Mouse (Mus musculus) urinary bladder, postnatal 25 days (tissue): ENCODE data around the gene Ptprm.

ENCODE experiments used
- DNase-seq: peaks from one replicate; pipeline ENCODE4 v3.0.0; 2022; ENCODE audit warnings: low spot score

Gene Ptprm

DNA sequence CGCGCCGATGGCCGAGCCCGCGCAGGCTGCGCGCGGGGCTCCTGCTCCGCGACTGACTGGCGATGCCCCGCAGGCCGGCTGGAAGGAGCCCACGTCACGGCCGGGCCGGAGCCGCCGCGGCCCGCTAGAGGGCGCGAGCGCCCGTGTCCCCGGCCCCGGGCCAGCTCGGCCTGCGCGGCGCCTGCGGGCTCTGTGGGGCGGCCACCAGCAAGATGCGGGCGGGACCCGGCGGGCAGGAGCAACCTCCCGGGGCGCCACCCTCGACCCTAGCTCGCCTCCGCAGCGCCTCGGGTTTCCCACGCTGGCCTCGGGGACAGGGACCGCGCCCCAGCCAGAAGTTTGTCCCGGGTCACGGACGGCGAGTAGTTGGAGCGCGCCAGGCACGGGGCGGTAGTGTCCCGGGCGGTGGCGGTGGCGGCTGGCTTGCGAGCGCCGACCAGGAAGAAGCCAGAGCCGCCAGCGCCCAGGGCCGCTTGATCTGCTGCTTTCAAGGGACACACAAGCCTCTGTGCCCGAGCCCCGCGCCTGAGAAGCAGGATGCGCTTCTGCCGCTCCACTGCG, at the start of gene Ptprm:
Gene Ptprm (minus strand): TSS at position 7 of the 561 bp plus-strand sequence.
- peak; percentile 74 for DNase-seq

GRCm38 (mm10) chr17:67396205-67396604, 41.9 kb upstream of the Ptprm start:
- DNase-seq, result no peak

DNA sequence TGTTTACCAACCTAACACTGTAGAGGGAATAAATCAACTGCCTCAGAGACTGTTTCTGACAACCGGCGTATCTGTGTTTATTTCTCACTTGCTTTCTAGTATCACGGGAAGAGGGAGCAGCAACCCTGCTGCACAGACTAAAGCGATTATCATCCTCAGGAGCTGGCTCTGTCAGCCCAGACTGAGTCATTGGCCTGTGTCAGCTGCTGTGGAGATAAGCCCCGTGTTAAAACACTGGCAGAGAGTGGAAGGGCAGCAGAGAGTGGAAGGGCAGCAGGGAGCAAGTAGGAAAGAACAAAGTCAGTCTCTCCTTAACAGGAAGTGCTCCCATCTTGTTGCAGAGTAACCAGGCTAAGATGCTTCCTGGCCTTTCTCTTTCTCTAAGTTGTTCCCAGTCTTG, 36.6 kb upstream of the Ptprm start:
- DNase-seq, result no peak

DNA sequence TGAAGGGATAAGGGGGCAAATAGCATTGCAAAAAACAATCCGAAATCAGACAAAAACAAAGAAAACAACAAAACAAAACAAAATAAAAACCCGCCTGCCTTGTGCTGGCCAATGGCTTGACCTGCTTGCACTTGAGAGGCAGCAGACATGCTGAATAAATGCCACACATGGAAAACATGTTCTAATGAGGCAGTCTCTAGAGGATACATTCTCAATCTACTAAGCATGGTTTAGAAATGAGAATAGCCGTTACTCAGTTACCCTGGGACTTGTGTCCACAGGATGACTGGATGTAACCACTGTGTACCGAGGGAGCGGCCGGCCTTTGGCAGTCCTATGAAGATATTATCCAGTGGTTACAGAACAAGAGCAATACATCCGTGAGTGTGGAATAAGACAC, 33.9 kb upstream of the Ptprm start:
- no peak for DNase-seq

GRCm38 (mm10) chr17:67385286-67385685, 31.0 kb upstream of the Ptprm start:
- no peak for DNase-seq

DNA sequence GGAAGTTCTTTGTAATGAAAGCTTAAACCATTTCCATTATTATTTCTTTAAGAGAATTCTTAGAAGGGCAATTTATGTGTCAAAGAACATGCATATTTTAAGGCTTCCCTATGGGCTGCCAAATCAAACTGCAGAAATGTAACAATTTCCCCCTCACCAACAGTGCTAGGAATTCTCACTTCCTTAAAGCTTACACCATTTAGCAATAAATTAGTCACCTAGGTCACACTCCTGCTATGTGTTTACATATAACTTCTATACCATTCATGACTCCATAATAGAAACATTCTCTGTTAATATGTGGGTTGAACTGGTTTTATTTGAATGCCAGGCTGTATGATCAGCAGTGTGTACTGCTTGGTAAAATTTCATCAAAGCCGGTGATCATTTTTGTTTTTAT, 29.4 kb upstream of the Ptprm start:
- DNase-seq, result no peak

DNA sequence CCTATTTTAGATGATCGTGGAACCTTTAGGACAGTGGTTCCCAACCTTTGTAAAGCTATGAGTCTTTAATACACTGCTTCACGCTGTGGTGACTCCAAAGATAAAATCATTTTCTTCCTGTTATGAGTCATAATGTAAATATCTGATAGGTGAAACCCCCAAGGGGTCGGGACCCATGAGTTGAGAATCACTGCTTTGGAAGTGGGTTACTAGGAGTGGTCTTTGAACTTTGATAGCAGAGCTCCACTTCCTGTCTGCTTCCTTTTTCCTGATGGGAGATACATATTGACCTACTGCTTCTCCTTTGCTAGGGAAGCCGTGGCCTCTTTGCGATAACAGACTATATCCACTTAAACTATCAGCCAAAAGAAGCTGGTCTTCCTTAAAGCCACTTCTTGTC, 27.4 kb upstream of the Ptprm start:
- DNase-seq, result no peak

DNA sequence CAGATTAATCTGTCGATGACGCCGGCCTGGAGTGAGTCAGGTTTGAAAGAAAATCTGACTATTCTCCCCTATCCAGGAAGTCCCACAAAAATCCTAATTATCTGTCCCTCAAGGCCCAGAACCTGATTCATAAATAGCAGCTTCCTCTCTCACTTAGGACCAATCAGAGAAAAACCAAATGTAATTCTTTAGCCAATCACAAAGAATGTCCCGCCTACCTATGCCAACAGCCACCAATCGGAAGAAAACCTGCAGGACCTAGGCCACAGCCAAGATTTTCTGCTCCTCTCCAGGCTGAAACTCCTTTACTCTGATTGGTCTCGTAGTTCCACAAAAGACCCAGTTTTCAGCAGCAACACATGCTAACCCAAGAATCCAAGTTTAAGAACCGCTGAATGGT, 13.6 kb upstream of the Ptprm start:
- DNase-seq, result no peak

GRCm38 (mm10) chr17:67364491-67364890, 10.2 kb upstream of the Ptprm start:
- DNase-seq, result no peak

- DNase-seq, result no peak
Measured at GRCm38 (mm10) chr17:67363377-67364070, 9.3 kb upstream of the Ptprm start.

- no peak for DNase-seq
Measured at GRCm38 (mm10) chr17:67362131-67362530, 7.9 kb upstream of the Ptprm start.

DNA sequence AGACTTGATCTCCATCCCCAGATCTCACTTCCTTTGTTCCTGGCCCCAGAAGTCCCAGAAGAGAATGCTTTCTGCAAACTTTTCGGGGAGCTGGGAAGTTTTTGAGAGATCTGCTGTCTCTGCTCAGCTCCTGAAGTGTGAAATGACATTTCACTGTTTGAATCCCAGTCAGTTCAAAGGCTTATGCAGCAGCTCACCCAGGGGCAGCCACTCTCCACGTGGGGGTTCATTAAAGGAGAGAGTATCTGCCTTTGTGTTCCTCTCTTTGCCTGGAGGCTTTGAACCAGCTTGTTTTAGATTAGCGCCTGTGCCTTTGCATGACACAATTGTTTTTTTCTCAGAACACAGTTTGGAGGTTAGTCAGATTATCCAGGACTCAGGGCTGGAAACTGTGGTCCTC, 6.3 kb upstream of the Ptprm start:
- DNase-seq, result no peak

DNA sequence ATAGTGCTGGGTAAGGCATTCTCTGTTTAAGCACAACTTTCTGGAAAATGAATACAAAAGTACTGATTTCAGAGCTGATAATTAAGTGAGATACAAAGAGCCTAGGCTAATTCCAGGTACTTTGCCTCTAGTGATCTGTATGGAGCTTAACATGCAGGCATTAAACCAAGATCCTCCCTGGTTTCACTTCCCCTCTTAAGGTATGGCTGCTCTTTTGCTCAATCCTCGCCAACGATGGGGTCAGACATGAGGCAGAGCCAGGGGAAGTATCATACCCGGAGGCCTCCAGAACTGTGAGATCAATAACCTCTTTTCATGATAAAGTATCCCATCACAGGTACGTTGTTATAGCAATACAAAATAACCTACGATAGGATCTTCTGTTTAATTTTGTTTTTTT, 5.3 kb upstream of the Ptprm start:
- no peak for DNase-seq

DNA sequence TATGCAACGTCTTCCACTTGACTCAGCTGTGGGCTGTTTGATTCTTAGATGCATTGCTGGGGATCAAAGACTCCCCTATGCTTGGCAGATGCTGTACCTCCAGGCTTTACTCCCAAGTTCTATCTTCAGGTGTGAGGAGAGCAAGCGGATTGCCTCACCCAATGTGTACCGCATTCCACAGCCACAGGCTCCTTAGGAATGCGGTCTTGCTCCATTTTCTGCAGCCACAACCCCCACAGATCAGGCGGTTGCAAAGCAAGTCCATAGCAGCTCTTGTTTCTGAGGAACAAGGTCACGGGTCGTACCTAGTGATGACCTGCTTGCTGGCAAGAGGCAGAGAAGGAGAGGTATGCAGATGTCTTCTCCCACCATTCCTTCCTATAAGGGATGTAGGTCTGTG, 4.3 kb upstream of the Ptprm start:
- DNase-seq, result no peak

DNA sequence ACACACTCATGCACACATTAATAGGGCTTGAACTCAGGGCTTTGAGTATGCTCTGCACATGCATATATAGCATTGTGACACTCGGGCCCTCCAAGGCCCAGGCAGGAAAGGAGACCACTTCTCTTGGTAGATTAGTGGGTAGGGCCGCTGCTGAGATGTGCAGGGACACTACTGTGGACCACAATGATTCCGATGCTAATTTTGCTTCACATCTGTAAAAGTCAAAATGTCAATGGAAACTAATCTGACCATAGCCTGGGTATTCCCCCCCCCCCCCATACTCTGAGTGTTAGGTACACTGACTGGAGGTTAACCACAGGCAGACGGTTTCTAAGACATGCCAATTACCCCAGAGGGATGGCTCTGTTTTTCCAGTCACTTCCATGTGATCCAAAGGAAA, 2.9 kb upstream of the Ptprm start:
- no peak for DNase-seq

DNA sequence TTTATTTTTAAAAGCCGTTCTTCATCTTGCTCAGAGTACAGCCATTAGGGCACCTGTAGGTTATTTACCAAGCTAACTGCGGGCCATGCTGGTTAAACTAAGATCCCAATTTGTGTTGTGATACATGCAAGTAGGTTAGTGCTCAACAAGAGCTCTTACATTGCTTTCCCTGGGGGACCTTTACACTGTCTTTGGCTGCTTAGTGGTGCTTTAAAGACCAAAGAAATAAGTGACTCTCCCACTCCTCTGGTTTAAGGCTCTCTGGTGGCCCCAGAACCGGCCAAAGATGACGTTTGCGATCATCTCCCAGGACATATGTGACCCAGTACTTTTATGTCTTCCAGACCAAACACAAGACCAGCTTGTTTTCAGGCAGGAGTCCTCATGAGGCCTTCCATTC, 994 bp upstream of the Ptprm start:
- DNase-seq, result no peak

DNA sequence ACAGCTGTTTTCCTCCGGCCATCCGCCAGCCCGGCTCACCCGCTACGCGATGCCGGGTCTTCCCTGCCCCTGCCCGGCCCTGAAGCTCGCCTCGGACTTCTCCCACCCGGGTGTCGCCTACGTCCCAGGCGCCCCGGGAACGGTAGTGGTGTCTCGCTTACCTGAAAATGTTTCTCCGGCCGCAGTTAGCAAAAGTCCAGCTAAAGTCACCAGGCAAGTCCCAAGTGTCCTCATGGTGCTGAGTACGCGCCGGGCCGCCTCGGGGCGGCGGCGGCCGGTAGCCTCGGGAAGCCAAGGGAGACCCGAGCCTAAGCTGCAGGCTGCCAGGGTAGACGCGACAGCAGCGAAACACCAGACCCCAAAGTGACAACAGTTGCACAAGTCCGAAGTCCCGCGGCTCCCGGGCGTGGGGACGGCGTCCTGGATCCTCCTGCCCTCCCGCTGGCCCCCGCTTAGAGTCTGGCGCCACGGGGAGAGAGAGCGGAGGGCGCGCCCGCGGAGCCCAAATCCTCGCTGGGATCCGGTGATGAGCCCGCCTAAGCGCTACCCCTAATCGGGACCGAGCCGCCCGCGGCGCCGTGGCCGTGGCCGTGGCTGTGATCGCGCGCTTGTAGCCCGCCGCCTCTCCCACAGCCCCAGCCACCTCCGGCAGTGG, 334 bp downstream of the Ptprm start:
- peak; percentile 49 for DNase-seq

DNA sequence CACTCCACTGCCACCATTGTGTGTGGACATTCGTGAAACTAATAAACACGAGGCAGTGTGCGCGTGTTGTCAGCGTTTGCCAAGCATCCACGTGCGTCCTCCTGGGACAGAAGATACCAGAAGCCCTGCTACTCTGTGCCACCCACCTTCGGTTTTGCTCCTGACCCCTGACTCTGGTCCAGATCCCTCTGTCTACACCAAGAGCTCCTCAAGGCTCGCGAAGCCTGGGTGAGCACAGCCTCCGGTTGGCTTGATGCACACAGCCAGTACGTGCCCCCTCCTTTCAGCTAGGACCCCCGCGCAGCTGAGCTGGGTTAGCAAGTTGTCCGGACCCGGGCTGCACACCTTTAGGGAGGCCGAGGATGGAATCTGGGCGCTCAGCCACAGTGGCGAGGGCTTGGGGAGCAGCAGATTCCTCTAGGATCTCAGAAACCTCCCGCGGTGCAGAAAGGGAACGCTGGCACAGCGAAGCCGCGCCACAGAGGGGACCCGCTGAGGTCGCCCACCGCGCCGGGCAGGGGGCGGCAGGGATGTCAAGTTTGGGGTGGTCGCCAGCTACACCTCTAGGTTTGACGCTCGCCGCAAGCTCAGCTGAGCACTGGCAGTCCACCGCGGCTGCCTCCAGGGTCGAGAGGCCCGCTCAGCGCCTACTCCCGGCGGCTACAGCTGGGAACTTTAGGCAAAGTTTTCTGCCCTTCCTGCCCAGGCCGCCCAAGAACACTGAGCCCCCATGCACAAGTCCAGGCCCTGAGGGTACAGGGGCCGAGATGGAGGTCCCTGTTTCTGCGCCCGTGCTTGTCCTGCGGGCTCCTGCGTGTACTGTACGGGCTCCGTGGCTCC, 1.1 kb downstream of the Ptprm start:
- DNase-seq, result peak; percentile 42

- no peak for DNase-seq
Measured at GRCm38 (mm10) chr17:67351423-67351822, 2.8 kb downstream of the Ptprm start.

DNA sequence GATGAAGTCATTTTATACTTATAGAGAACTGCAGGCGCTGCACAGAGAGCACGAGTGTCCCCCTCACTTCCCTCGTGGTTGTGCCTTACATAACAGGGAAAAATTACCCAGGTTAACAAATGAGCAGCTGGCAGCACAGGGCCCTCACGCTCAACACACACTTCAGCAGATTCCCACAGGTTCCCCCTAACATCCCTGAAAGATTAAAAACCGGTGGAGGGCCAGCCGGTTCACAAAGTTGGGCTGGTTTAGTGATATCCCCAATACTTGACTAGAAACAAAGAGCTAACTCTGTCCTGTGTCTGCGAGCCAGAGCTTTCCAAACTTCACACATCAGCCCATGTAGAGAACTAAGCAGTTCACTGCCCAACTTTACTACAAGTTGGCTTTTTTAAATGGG, 3.7 kb downstream of the Ptprm start:
- no peak for DNase-seq

DNA sequence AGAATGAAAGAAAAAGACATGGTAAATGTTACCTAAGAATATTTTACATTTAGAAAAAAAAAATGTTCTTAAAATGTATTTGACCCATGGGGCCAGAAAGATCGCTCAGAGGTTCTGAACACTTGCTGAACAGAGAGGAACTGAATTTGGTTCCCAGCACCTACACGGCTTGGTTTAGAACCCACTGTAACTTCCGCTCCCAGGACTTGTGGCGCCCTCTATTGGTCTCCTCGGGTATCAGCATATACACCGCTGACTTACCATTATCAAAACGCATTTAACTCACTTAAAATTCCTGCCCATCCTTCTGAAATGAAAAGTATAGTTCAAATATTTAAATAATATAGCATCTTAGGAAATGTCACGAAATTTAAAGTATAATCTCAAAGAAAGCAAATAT, 4.7 kb downstream of the Ptprm start:
- DNase-seq, result no peak

DNA sequence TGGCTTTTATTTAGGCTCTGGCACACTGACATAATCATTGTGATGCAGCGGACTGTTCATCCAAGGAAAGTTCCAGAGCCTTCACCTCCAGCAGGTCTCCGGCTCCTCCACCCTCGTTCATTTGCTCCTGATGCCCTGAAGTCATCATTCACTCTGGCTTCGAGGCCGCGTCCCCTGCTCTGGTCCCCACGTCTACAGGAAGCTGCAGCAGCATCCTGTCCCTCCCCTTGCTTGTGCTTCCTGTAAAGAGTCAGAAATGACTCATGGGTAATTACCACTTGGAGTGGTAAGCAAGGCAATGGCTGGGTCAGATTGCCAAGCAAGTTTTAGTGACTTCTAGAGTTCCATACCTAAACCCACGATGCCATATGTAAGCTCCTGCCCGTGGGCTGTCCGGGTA, 7.3 kb downstream of the Ptprm start:
- no peak for DNase-seq

GRCm38 (mm10) chr17:67345157-67345556, 9.1 kb downstream of the Ptprm start:
- no peak for DNase-seq
